Mouse (Mus musculus) mouse embryonic stem cell (cell line): ENCODE data around the gene Gm29423.
"Not testable (repeated sequence)": the region's sequence is repeated elsewhere in the genome, so short reads cannot be mapped to it uniquely, and the experiment has no call there.

Experiments
- in situ Hi-C, 2 experiments: fragments of 300-500 bp; cut with MboI; formaldehyde crosslinking; loops; 1 replicate in 1 of 2; 3 replicates in 1 of 2; pipeline ENCODE4 v1.14.3; 2019 to 2020; ENCODE audit warnings: low sequenced_read_pairs in 2 of 2, low pct_unique_long_range_greater_than_20kb in 1 of 2, mixed read lengths in 1 of 2; ENCODE audit not compliant: unreplicated experiment in 1 of 2

Gm29423 gene

DNA sequence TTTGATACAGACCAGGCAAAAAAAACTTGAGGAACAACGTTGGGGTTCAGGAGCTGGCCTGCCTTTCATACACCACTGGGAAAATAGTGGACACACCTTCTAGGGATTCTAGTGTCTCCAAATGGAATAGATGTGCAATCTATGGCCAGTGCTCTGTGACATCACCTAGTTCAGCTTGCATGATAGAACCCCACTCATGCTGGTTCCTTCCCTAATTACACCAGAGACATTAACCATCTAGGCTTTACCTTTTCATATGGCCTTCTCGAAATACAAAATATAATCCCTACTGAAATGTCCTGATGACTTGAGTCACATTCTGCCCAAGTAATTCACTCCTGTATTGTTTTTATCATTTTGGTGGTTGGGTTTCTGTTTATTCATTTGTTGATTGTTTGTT lies at the start of gene Gm29423, which contains the start of gene Gm29644:
Gene Gm29423, minus strand, starts transcription at position 101 of the 400 bp plus-strand sequence.
Gene Gm29644, minus strand, starts transcription at position 157 of the 400 bp plus-strand sequence.
- in situ Hi-C loops = not testable (repeated sequence)

DNA sequence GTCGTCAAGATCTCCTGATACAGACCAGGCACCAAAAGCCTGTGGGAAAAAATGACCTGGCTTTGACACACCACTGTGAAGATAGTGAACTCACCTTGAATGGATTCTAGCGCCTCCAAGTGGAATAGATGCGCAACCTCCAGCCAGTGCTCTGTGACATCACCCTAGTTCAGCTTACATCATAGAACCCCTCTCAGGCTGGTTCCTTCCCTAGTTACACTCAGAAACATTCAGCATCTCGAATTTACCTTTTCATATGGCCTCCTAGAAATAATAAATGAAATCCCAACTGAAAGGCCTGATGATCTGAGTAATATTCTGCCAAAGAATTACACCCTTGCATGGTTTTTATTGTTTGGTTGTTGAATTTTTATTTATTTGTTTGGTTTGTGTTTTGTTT lies 29.5 kb downstream of the Gm29423 start, which contains the start of gene Gm21118:
Gene Gm21118, minus strand, starts transcription at position 101 of the 400 bp plus-strand sequence.
- in situ Hi-C loops = not testable (repeated sequence)
